Mouse (Mus musculus) myocyte (in vitro differentiated cells): ENCODE measurements around the gene Elk3.

Source experiments
- CEBPB ChIP-seq: IDR thresholded peaks from 2 replicates; pipeline ENCODE4 v1.6.1; 2011; ENCODE audit warnings: mild to moderate bottlenecking, moderate library complexity; ENCODE audit not compliant: poor library complexity, insufficient read depth, severe bottlenecking
- MAX ChIP-seq: IDR thresholded peaks from one replicate; pipeline ENCODE4 v1.6.1; 2011; ENCODE audit warnings: low read depth, mild to moderate bottlenecking, control low read depth
- MYOD1 ChIP-seq, 3 experiments: IDR thresholded peaks; one replicate each; pipeline ENCODE4 v1.6.1; 2011; ENCODE audit warnings: control low read depth in 2 of 3, low read depth in 2 of 3, mild to moderate bottlenecking in 2 of 3, moderate library complexity in 1 of 3; ENCODE audit not compliant: insufficient read length in 2 of 3, control insufficient read depth in 1 of 3
- POLR2A ChIP-seq: IDR thresholded peaks from one replicate; pipeline ENCODE4 v1.6.1; 2011; ENCODE audit warnings: low read depth, mild to moderate bottlenecking, control low read depth, moderate library complexity; ENCODE audit not compliant: insufficient read length
- POLR2AphosphoS2 ChIP-seq: IDR thresholded peaks from one replicate; pipeline ENCODE4 v1.6.1; 2011; ENCODE audit warnings: low read depth, control low read depth; ENCODE audit not compliant: insufficient read length

GRCm38 (mm10) chr10:93309131-93309933 lies 1.6 kb downstream of the Elk3 start:
- TF ChIP-seq POLR2A, result no peak
- TF ChIP-seq MYOD1 (IDR thresholded peaks at IDR 0.05; ENCODE audit: control insufficient read depth in 1 of 3, insufficient read length in 2 of 3, low read depth in 2 of 3), result no peak
- TF ChIP-seq MAX, result no peak
- no peak for TF ChIP-seq POLR2AphosphoS2
- no peak for TF ChIP-seq CEBPB
